Mouse (Mus musculus): ENCODE results near the gene Igfbp7.
A peak's percentile ranks its signal among the peaks of the same experiment; 100 is the strongest.

Gene Igfbp7

GRCm38 (mm10) chr5:77349971-77350658 is 57.7 kb downstream of the Igfbp7 start:
- no peak for DNase-seq (ENCODE audit: low spot score)

- DNase-seq (ENCODE audit: low spot score) = no peak
Observed at GRCm38 (mm10) chr5:77348901-77349300, 58.9 kb downstream of the Igfbp7 start.

GRCm38 (mm10) chr5:77340033-77340432 is 67.8 kb downstream of the Igfbp7 start:
- no peak for DNase-seq (ENCODE audit: low spot score)

DNA sequence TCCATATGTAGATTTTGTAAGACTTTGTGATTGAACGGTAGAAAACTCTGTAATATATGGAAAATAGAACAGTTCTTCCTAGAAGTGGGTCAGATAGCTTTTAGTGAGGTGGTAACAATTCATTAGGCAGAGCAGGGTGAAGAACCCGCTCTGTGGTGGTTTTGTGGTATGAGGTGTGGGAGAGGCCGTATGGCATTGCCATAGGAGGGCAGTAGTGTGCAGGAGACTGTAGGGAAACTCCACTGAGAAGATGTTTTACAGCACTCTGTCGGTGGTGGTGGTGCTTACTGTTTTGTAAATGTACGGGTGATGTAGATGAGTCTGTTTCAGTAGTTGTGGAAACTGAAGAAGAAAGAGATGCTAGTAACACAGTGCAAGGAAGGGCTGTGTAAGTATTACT is 77.7 kb downstream of the Igfbp7 start:
- no peak for DNase-seq (ENCODE audit: low spot score)

DNA sequence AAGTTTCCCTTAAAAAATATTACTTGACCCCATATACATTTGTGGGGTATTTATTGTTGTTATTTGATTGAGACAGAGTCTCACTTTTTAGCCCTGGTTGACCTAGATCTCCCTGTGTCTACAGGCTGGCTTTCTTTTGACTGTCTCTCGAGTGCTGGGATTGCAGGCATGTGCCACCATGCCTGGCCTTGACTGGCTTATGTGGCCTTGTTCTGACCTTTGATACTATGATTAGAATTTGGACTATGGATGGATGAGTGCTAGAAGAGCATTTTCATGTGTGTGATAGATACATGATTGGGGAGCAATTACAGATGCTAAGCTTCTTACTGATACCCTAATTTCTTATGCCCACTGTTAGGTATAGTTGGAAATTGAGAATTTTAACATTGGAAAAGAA is 82.9 kb downstream of the Igfbp7 start:
- DNase-seq (ENCODE audit: low spot score) = no peak

DNA sequence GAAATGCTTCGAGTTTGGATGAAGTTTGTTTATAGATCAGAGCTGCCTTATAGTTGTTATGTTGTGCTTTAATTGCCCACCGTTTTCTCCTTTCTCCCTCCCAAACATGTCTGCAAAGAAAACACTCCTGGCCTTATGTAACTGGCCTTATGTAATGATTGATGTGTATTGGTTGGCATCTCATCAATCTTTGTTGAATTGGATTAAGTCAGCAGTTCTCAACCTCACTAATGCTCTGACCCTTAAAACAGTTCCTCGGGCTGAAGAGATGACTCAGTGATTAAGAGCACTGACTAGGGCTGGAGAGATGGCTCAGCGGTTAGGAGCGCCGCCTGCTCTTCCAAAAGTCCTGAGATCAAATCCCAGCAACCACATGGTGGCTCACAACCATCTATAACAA is 92.9 kb downstream of the Igfbp7 start:
- DNase-seq (ENCODE audit: low spot score) = peak; percentile 53

DNA sequence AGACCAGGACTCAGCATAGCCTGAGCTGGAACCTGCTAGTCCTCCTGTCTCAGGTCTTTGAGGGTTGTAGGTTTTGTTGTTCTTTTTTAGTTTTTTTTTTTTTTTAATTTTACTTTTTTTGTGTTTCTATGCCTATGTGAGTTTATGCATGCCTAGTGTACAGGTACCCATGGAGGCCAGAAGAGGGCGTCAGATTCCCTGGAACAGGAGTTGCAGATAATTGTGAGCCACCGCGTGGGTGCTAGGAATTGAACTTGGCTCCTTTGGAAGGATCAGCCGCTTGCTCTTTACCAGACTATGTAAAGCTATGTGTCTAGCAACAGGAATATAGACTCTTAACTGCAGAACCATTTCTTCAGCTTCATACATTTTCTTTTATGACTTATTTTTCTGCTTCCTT is 93.6 kb downstream of the Igfbp7 start:
- no peak for DNase-seq (ENCODE audit: low spot score)

DNA sequence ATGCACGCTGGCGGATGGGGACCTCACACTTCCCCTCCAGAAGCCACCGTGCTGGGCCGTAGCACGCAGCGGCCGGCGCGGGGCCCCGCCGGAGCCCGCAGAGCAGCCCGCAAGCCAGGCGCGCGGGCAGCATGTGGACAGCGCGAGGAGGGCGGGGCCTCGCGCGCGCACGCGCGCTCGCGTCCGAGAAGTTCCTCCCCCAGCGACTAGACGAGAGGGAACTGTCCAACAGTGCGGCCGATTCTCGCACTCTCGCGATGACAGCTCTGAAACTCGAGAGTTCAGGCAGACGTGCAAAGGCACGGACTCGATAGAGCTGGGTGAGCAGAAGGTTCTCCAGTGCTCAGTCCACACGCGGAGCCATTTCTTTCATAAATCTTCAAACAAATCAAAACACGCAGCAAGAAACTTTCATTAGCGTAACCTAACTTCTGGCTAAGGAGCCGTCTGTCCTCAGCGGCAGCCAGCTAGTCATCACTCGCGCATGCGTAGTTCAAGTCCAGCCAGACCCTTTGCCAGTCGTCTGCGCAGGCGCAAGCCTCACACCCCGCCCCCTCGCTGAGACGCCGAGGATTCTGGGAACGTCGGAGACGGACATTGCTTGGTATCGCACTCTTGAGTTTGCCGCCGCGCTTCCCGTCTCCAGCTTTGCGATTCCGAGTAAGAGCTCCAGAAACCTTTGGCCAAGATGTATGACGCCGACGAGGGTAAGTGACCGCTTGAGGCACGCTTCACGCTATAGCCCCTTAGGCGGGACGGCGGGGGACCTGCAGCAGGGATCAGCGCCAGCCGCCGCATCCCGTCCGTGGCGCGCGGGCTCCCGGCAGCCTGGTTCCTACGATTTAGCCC is 97.7 kb downstream of the Igfbp7 start, which contains the start of the genes Noa1 and Polr2b:
Noa1 (minus strand) TSS at position 161 of the 849 bp plus-strand sequence.
Polr2b (plus strand) TSS at position 224 of the 849 bp plus-strand sequence.
- peak; percentile 100 for DNase-seq (ENCODE audit: low spot score)

- DNase-seq (ENCODE audit: low spot score) = no peak
Observed at GRCm38 (mm10) chr5:77309051-77309906, 98.6 kb downstream of the Igfbp7 start.

- DNase-seq (ENCODE audit: low spot score) = no peak
Observed at GRCm38 (mm10) chr5:77307821-77308553, 99.9 kb downstream of the Igfbp7 start.

DNA sequence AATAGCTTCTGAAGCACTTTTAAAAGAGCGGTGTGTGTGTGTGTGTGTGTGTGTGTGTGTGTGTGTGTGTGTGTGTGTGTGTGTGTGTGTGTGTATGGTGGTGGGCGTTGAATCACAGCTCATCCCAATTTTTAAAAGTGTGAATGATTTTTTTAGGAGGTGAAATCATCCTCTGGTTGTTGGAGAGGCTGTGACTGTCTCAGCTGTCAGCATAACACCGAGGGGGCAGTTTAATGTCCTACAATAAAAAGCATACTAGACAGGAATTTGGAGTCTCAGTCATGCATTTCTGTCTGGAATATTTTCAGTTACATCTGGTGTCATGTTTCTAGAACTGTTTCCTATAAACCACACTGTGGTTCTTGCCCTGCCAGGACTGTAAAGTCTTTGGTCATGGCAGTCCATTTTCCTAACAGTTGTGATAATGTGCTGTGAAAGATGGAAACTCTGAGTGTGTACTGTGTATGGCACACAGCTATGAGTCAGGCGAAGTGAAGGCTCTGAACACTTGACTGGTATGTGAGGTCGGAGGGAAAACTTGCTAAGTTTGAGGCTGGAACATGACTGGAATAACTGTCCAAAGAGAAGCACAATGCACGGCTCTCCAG is 106.4 kb downstream of the Igfbp7 start:
- DNase-seq (ENCODE audit: low spot score) = no peak

- no peak for DNase-seq (ENCODE audit: low spot score)
Observed at GRCm38 (mm10) chr5:77299486-77299885, 108.4 kb downstream of the Igfbp7 start.

Data from adipocyte (in vitro differentiated cells).